Mouse (Mus musculus) megakaryocyte progenitor cell, adult 5-6 weeks (primary cell): ENCODE data around the gene Podn. TPM values are rescaled to one million over a fixed set of nuclear protein-coding genes. Genes with fewer than 3 reads are reported as not detected.
A peak's percentile ranks its signal among the peaks of the same experiment; 100 is the strongest.
"Not testable (repeated sequence)": the region's sequence is repeated elsewhere in the genome, so short reads cannot be mapped to it uniquely, and the experiment has no call there.

Source experiments
- ATAC-seq: replicated peaks from 2 replicates; pipeline ENCODE4 v1.8.0; 2016; ENCODE audit warnings: mild to moderate bottlenecking, moderate TSS enrichment, inconsistent platforms; ENCODE audit not compliant: poor library complexity
- total RNA-seq, 2 experiments: library from RNA; stranded (forward) in 1 of 2; stranded (reverse) in 1 of 2; fragments of 157-497, 149-512 nt in 1 of 2; fragments of 200-1000 nt in 1 of 2; gene quantifications; 2 replicates each; pipeline versions ENCODE4 v1.2.3 to v1.2.4; 2015 to 2017

Podn gene
- 0.44 TPM in 1 of 2 replicates, not detected in the other for total RNA-seq (2015)
- not detected in 2 replicates for total RNA-seq (2017)

DNA sequence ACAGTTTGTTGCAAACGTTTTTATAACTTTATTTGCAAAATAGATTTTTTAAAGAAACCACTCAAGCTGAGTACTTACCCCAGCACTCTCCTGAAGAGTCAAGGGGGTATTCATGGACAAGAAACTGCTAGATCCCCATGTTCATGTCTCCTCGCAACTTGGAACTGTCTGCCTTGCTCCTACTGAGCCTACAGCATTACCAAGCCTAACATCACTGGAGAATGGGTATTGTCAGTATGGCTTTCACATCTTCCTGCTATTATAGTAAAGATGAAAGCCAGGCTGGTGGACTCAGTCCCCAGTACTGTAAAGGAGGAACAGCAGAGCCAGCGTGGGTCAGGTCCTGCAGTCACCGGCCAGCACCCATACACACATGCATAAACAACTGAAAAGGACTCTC lies at the start of gene Podn:
Gene Podn, minus strand, starts transcription at position 101 of the 400 bp plus-strand sequence.
- no peak for ATAC-seq

GRCm38 (mm10) chr4:108145554-108145953 lies 49.3 kb upstream of the Podn start:
- not testable (repeated sequence) for ATAC-seq

DNA sequence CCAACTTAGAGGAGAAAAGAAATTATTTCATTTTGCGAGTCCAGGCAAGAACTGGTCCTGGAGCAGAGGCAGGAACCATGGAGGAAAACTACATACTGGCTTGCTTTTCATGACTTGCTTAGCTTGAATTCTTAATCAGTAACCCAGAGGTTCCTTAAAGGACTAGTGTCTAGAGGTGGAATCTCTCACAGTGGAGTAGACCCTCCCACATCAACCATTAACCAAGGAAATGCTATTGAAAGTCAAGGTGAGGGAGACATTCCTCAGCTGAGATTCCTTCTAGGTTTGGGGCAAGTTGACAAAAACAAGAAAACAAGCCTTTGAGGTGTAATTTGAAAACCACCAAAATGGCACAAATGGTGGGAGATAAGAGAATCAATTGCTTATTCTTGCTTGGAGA lies 48.6 kb upstream of the Podn start, which contains the start of gene Scp2:
Gene Scp2, minus strand, starts transcription at position 119 of the 400 bp plus-strand sequence.
- ATAC-seq, result no peak

DNA sequence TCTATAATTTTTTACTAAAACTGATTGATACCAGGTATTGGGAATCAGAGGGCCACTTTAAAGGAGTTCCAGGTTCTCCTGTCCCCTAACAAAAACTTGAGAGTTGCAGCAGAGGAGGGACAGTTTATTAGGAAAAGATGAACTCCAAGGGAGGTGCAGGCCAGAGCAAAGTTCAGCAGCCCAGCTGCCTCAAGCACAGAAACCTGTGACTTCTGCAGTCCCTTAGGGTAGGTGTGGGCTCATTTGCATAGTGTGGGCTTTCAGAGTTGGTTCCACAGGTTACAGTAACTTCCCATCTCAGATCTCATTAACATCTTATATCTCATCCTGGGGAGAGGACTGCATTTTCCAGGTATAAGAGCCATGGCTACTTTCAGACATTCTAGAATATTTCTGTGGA lies 47.5 kb upstream of the Podn start:
- ATAC-seq, result no peak

- ATAC-seq, result not testable (repeated sequence)
Measured at GRCm38 (mm10) chr4:108143178-108143577, 46.9 kb upstream of the Podn start.

GRCm38 (mm10) chr4:108136938-108137337 lies 40.7 kb upstream of the Podn start:
- ATAC-seq, result no peak

- ATAC-seq, result no peak
Measured at GRCm38 (mm10) chr4:108130452-108130851, 34.2 kb upstream of the Podn start.

GRCm38 (mm10) chr4:108128339-108128738 lies 32.1 kb upstream of the Podn start:
- ATAC-seq, result no peak

DNA sequence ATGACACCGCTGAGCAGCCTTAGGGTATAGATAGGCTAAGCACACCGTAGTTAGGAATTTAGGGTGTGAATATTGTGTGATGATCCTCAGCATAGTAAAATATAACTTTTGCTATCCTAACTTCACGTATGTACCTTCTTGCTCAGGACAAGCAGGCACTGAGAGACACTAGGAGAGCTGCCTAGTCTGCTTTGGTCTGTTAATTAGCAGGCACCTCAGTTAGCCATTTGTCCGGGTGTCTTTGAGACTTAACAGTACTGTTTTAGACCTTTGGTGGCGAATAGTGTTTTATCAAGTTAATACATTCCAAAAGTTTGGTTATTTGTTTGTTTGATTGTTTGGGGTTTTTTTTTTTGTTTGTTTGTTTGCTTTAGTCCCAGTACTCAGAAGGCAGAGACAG lies 31.3 kb upstream of the Podn start:
- no peak for ATAC-seq

- ATAC-seq, result no peak
Measured at GRCm38 (mm10) chr4:108126260-108126659, 30.0 kb upstream of the Podn start.

DNA sequence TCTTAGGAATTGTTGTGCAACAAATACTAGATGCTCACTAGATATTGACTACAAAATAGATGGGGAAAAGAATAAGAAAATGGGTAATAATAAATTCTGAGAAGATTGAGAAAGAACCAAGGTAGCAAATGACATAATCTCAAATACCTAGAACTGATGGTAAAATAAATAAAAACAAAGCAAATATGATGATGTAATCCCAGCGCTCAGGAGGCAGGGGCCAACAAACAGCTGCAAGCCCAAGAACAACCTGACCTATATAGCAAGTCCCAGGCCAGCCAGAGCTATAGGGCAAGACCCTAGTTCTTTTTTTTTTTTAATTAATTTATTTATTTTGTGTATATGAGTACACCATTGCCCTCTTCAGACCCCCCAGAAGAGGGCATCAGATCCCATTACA lies 27.9 kb upstream of the Podn start:
- no peak for ATAC-seq

- ATAC-seq, result peak; percentile 97
Measured at GRCm38 (mm10) chr4:108117924-108118876, 22.0 kb upstream of the Podn start.

DNA sequence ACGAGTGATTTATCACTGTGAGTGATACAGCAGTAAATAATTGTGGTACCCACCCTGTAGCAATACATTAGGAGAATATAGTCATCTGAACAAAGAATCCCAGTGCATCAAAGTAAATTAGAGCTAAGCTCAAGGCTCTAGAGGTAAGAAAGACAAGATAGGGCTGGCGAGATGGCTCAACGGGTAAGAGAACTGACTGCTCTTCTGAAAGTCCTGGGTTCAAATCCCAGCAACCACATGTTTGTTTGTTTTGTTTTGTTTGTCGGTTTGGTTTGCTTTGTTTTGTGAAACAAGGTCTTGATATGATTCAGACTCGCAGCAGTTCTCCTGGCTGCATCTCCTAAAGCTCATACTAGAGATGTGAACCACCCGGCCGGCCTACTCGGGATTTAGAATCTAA lies 21.2 kb upstream of the Podn start:
- no peak for ATAC-seq

DNA sequence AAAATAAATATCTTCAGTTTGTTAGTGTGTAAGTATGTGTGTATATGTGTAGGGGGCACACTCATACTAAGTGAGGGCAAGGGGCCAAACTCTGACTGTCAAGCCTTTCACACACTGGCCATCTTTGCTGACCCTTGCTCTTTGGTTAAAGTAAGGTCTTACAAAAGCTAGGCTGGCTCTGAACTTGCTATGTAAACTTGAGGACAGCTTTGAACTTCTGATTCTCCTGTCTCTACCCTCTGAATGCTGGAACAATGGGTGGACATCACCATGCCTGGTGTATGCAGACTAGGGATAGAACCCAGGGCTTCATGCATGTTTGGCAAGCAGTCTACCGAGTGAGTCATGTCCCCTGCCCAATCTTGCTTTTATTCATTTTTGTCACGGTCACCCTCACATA lies 20.2 kb upstream of the Podn start:
- ATAC-seq, result no peak

DNA sequence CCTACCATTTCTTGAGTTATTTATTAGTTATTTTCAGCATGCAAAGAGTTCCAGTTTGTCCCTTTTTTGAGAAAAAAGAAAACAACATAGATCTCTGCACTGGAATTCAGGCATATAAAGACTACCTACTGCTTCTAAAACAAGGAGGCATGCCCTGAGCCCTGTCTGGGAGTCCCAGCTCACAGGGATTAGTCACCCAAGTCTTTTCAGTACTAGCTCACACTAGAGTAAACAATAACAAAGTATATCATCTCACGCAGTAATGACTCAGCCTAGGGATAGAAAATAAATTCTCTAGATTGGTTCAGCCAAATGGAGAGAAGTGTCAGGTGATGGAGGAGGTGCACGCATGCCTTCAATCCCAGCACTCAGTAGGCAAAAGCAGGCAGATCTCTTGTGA lies 14.5 kb upstream of the Podn start:
- no peak for ATAC-seq

GRCm38 (mm10) chr4:108109728-108110127 lies 13.5 kb upstream of the Podn start:
- no peak for ATAC-seq

DNA sequence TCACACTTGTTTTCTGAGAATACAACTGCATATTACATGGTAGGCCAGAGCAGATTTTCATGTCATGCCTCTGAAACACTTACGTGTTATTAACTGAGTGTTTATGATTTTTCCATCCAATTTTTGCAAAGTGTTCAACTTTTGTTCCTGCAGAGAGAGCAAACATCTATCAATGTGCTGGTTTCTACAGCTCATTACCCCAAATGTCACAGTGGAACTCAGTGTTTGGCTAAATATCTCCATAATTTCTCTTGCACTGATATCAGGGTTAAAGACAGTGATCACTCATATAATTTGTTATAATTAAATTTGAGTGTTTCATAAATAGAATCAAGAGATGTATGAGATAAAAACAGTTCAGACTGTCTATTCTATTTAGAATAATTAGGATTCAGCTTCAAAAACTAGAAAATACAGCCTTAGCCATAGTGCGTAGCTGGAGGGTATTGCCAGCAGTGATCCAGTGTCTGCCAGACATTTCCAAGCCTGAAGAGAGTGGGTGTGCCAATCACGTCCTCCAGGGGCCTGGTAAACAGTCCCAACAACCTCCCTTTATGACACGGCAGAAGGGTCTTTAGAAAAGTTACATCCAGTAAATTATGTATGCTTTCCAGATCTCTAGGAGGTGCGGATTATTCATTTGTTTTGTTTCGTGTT lies 3.4 kb downstream of the Podn start:
- ATAC-seq, result no peak

- ATAC-seq, result no peak
Measured at GRCm38 (mm10) chr4:108083993-108084392, 12.3 kb downstream of the Podn start.

DNA sequence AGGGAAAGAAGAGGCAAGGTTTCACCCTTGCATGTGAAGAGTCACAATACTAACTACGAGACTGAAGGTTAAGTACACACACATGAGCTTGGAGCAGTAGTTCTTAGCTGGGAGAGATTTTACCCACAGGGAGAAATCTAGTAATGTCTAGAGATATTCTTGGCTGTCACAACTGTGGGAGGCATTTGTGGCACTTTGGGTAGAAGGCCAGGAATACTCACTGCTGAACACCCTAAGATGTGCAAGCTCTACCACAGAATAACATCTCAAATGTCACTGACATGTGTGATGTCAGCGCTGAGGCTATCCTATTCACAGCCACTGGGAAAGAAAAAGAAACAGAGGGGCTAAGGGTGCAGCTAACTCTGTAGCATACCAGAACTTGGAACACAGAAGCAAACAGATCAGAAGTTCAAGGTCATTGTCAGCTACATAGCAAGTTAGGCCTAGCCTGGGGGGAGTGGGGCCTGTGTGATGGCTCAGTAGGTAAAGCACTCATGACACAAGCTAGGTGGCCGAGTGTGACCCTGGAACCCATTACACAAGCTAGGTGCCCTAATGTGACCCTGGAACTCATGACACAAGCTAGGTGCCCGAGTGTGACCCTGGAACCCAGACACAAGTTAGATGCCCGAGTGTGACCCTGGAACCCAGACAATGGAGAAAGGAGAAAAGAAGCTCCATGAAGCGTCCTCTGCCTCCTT lies 13.1 kb downstream of the Podn start:
- no peak for ATAC-seq

GRCm38 (mm10) chr4:108082401-108082806 lies 13.8 kb downstream of the Podn start:
- ATAC-seq, result peak; percentile 90

GRCm38 (mm10) chr4:108080876-108081275 lies 15.4 kb downstream of the Podn start:
- ATAC-seq, result no peak
